Mouse (Mus musculus): ENCODE measurements at regions not wholly inside any gene's neighbourhood (a gene's known extent, or its start where the extent isn't known, plus 50 kb on each side); places are given as distances from the start of the nearest gene placed in this dataset.

DNA sequence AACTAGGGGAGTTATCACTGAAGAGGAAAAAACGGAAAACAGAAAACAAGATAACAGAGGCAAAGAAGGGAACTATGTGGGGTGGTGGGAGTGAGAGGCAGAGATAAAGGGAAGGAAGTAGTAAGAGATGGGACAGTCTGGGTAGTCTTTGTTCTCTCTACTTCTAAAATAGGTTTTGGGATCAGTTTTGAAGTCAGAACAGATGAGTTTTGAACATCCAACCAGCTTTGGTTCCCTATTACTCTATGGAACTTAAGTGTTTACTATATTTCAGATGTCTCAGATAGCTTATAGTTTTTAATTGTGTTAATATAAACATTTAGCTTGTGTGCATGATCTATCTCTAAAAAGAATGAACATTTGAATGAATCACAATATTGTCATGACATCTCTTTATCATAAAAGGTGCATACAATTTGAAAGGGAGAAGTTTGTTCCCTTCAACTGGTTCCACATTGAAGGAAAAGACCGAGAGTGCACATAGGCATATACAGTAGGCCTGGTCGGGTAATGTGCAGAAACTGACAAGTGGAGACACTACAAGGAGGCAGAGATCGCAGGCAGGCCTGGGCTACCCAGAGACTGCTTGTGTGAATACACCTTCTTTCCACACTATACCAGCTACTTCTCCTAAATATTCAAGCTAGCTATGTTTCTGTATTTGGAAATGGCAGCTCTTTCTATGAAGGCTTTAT, 335.8 kb downstream of the Pdha2 start:
- TF ChIP-seq POLR2A (IDR thresholded peaks at IDR 0.05; ENCODE audit: low read depth, low read length) (no peak), MYC (IDR thresholded peaks at IDR 0.05; ENCODE audit: low read depth, low read length) (no peak), ZMIZ1 (IDR thresholded peaks at IDR 0.05; ENCODE audit: low read depth, low read length) (no peak)

All from CH12.LX (cell line).